ENCODE assay signal across 10 mouse cellular contexts in the genomic region with DNA sequence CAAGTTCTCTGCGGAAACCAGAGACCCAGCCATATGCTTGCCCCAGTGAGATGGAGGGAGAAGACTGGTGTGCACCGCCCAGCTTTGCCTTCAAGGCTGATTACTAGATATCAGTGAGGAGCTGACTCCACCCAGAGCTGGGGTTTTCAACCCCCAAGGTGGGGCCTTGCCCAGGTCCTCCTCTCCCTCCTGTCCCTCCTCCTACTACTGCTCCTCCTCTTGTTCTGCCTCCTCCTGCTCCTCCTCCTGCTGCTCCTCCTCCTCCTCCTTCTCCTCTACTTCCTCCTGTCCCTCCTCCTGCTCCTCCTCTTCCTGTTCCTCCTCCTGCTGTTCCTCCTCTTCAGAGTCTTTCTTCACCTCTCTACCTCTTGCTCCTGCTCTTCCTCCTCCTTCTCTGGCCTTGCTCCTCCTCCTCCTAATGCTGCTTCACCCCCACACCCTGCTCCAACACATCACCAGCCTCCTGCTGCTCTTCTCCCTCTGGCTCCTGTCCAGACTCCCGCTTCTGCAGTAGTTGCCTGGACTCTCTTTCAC. TPM values are rescaled to one million over a fixed set of nuclear protein-coding genes. Genes with fewer than 3 reads are reported as not detected.
DNase-seq lines count a peak whose midpoint lies in the region; ATAC-seq lines count a peak whose summit lies in the region.
"Had no signal": no experiment of that assay in that cellular context is flagged by ENCODE, and none has a peak within 500 bp of the region (broad histone marks: within the 10 kb centered on the region; RNA-seq: fewer than 3 reads in every experiment).

No protein-coding gene starts in this region.

- no peak overlapping the region for H3K4me3 ChIP-seq in stomach, embryonic 15.5 days (replicated peaks)
- H3K4me3 ChIP-seq: midbrain, embryonic 13.5 days had no signal

- peaks cover 10% of the 10 kb centered on the region; the same call in 1 of the 2 replicates for H3K4me1 ChIP-seq in stomach, embryonic 15.5 days
- H3K4me1 ChIP-seq: midbrain, embryonic 13.5 days had no signal

- WGBS in stomach, embryonic 15.5 days = 57% methylated on average over 3 of the region's 3 CpGs

- no peak overlapping the region for H3K4me2 ChIP-seq in stomach, embryonic 15.5 days
- H3K4me2 ChIP-seq: midbrain, embryonic 13.5 days had no signal

- ATAC-seq in common myeloid progenitor, adult 5-6 weeks (replicated peaks; ENCODE audit: low read depth, poor library complexity, severe bottlenecking) = 0 out of 2 replicates have a peak, but pooled peaks have one; percentile 29
- ATAC-seq in stomach, embryonic 15.5 days (ENCODE audit: insufficient read depth, low FRiP score, low read depth) = peak; percentile 51
- ATAC-seq in activated CD4-positive, CD25-positive, alpha-beta regulatory T cell, adult 4 months = no peak
- ATAC-seq: midbrain, embryonic 13.5 days had no signal

- no peak overlapping the region for H3K9ac ChIP-seq in stomach, embryonic 15.5 days
- H3K9ac ChIP-seq: midbrain, embryonic 13.5 days had no signal

- no peaks in the 10 kb centered on the region for H3K27me3 ChIP-seq in stomach, embryonic 15.5 days (replicated peaks)
- H3K27me3 ChIP-seq: midbrain, embryonic 13.5 days had no signal

- intact Hi-C loops in gastrocnemius, postnatal 36 days (cut with DNase I) = no loop called here

- H3K27ac ChIP-seq in stomach, embryonic 15.5 days = peak overlapping the region; percentile 71
- H3K27ac ChIP-seq: midbrain, embryonic 13.5 days had no signal

- DNase-seq in ovary, adult 18-20 months (ENCODE audit: low spot score) = peak; percentile 59
- DNase-seq in ovary, postnatal 10 days (ENCODE audit: low spot score) = no peak
- peak; percentile 19 to 36 for DNase-seq in kidney, postnatal 4 days
- no peak for DNase-seq in adrenal gland, adult (ENCODE audit: inconsistent age in 2 of 2, low spot score in 1 of 2)
- no peak for DNase-seq in gastrocnemius, postnatal 36 days

- H3K36me3 ChIP-seq in stomach, embryonic 15.5 days = no peaks in the 10 kb centered on the region
- H3K36me3 ChIP-seq: midbrain, embryonic 13.5 days had no signal

- no peaks in the 10 kb centered on the region for H3K9me3 ChIP-seq in stomach, embryonic 15.5 days
- H3K9me3 ChIP-seq: midbrain, embryonic 13.5 days had no signal

RNA-seq across cellular contexts. Expression of a gene that starts 9.4 kb away (rescaled TPM):
- total RNA-seq in common myeloid progenitor, adult 5-6 weeks (2017) = not detected in 2 replicates
- polyA plus RNA-seq in stomach, embryonic 15.5 days (2015; fragmentation: Nextera tagmentation; extraction: Ambion mirVana) = 0.35 and 0.37 TPM in 2 replicates
- not detected for polyA plus RNA-seq in activated CD4-positive, CD25-positive, alpha-beta regulatory T cell, adult 4 months (2017; shearing (Covaris generic))
- total RNA-seq in gastrocnemius, postnatal 36 days (2021) = not detected
- polyA plus RNA-seq: midbrain, embryonic 13.5 days had no signal

RNA-seq across cellular contexts. Expression of a gene that starts 12.9 kb away (rescaled TPM):
- not detected in 2 replicates for total RNA-seq in common myeloid progenitor, adult 5-6 weeks (2017)
- not detected in 2 replicates for polyA plus RNA-seq in stomach, embryonic 15.5 days (2015; fragmentation: Nextera tagmentation; extraction: Ambion mirVana)
- polyA plus RNA-seq in activated CD4-positive, CD25-positive, alpha-beta regulatory T cell, adult 4 months (2017; shearing (Covaris generic)) = not detected
- total RNA-seq in gastrocnemius, postnatal 36 days (2021) = not detected
- polyA plus RNA-seq: midbrain, embryonic 13.5 days had no signal

RNA-seq across cellular contexts. Expression of a gene that starts 19.1 kb away (rescaled TPM):
- total RNA-seq in common myeloid progenitor, adult 5-6 weeks (2017) = not detected in 2 replicates
- polyA plus RNA-seq in stomach, embryonic 15.5 days (2015; fragmentation: Nextera tagmentation; extraction: Ambion mirVana) = 0.85 and 1.2 TPM in 2 replicates
- polyA plus RNA-seq in activated CD4-positive, CD25-positive, alpha-beta regulatory T cell, adult 4 months (2017; shearing (Covaris generic)) = not detected
- total RNA-seq in gastrocnemius, postnatal 36 days (2021) = not detected
- polyA plus RNA-seq: midbrain, embryonic 13.5 days had no signal

RNA-seq across cellular contexts. Expression of a gene that starts 29.5 kb away (rescaled TPM):
- total RNA-seq in common myeloid progenitor, adult 5-6 weeks (2017) = not detected in 2 replicates
- not detected in 2 replicates for polyA plus RNA-seq in stomach, embryonic 15.5 days (2015; fragmentation: Nextera tagmentation; extraction: Ambion mirVana)
- not detected for polyA plus RNA-seq in activated CD4-positive, CD25-positive, alpha-beta regulatory T cell, adult 4 months (2017; shearing (Covaris generic))
- total RNA-seq in gastrocnemius, postnatal 36 days (2021) = not detected
- polyA plus RNA-seq: midbrain, embryonic 13.5 days; spleen, adult 2 months had no signal

Comparison
In these comparisons a context has a peak if more than half of its experiments do, and no peak if none do; other contexts are left out.
1. DNase-seq: peak in ovary, adult 18-20 months (single experiment) and kidney, postnatal 4 days (2 of 2); none in ovary, postnatal 10 days (single experiment), adrenal gland, adult (0 of 2) and gastrocnemius, postnatal 36 days (0 of 2).